Mouse (Mus musculus): ENCODE data around the gene Arfgef2.

Gene Arfgef2

GRCm38 (mm10) chr2:166806813-166807212 is 1.4 kb downstream of the Arfgef2 start:
- peak; percentile 45 for DNase-seq (ENCODE audit: low spot score)

- DNase-seq (ENCODE audit: low spot score) = no peak
These were observed 4.1 kb downstream of the Arfgef2 start for GRCm38 (mm10) chr2:166809499-166809898.

- DNase-seq (ENCODE audit: low spot score) = no peak
These were observed 5.4 kb downstream of the Arfgef2 start for GRCm38 (mm10) chr2:166810821-166811220.

- DNase-seq (ENCODE audit: low spot score) = no peak
These were observed 13.2 kb downstream of the Arfgef2 start for GRCm38 (mm10) chr2:166818463-166819143.

GRCm38 (mm10) chr2:166819849-166820248 is 14.5 kb downstream of the Arfgef2 start:
- no peak for DNase-seq (ENCODE audit: low spot score)

- no peak for DNase-seq (ENCODE audit: low spot score)
These were observed 15.5 kb downstream of the Arfgef2 start for GRCm38 (mm10) chr2:166820844-166821243.

GRCm38 (mm10) chr2:166821406-166821805 is 16.0 kb downstream of the Arfgef2 start:
- DNase-seq (ENCODE audit: low spot score) = peak; percentile 65

- DNase-seq (ENCODE audit: low spot score) = peak; percentile 29
These were observed 16.9 kb downstream of the Arfgef2 start for GRCm38 (mm10) chr2:166822119-166822826.

- DNase-seq (ENCODE audit: low spot score) = no peak
These were observed 17.5 kb downstream of the Arfgef2 start for GRCm38 (mm10) chr2:166822901-166823300.

GRCm38 (mm10) chr2:166824386-166824785 is 19.0 kb downstream of the Arfgef2 start:
- no peak for DNase-seq (ENCODE audit: low spot score)

- DNase-seq (ENCODE audit: low spot score) = no peak
These were observed 19.6 kb downstream of the Arfgef2 start for GRCm38 (mm10) chr2:166824998-166825397.

GRCm38 (mm10) chr2:166826491-166827224 is 21.3 kb downstream of the Arfgef2 start:
- DNase-seq (ENCODE audit: low spot score) = no peak

- DNase-seq (ENCODE audit: low spot score) = no peak
These were observed 22.9 kb downstream of the Arfgef2 start for GRCm38 (mm10) chr2:166828306-166828705.

GRCm38 (mm10) chr2:166830350-166830749 is 25.0 kb downstream of the Arfgef2 start:
- DNase-seq (ENCODE audit: low spot score) = no peak

GRCm38 (mm10) chr2:166834091-166834490 is 28.7 kb downstream of the Arfgef2 start:
- DNase-seq (ENCODE audit: low spot score) = no peak

- DNase-seq (ENCODE audit: low spot score) = no peak
These were observed 29.4 kb downstream of the Arfgef2 start for GRCm38 (mm10) chr2:166834796-166835195.

- DNase-seq (ENCODE audit: low spot score) = no peak
These were observed 30.2 kb downstream of the Arfgef2 start for GRCm38 (mm10) chr2:166835581-166835980.

GRCm38 (mm10) chr2:166841813-166842212 is 36.4 kb downstream of the Arfgef2 start:
- no peak for DNase-seq (ENCODE audit: low spot score)

- DNase-seq (ENCODE audit: low spot score) = no peak
These were observed 45.3 kb downstream of the Arfgef2 start for GRCm38 (mm10) chr2:166850691-166851090.

- no peak for DNase-seq (ENCODE audit: low spot score)
These were observed 46.9 kb downstream of the Arfgef2 start for GRCm38 (mm10) chr2:166852270-166852669.

- DNase-seq (ENCODE audit: low spot score) = no peak
These were observed 50.4 kb downstream of the Arfgef2 start for GRCm38 (mm10) chr2:166855771-166856170.

- DNase-seq (ENCODE audit: low spot score) = no peak
These were observed 51.0 kb downstream of the Arfgef2 start for GRCm38 (mm10) chr2:166856366-166856765.

GRCm38 (mm10) chr2:166857118-166857517 is 51.7 kb downstream of the Arfgef2 start:
- no peak for DNase-seq (ENCODE audit: low spot score)
